Mouse (Mus musculus) C2C12 (cell line): ENCODE measurements around the gene Polr3b. TPM values are rescaled to one million over a fixed set of nuclear protein-coding genes. Genes with fewer than 3 reads are reported as not detected.

Experiments
- H3K27me3 ChIP-seq: one replicate; pipeline ENCODE4 v1.6.1; 2011; ENCODE audit not compliant: control insufficient read depth, insufficient read depth, insufficient read length
- H3K36me3 ChIP-seq: one replicate; pipeline ENCODE4 v1.6.1; 2011; ENCODE audit not compliant: control insufficient read depth, insufficient read depth
- H3K4me3 ChIP-seq: one replicate; pipeline ENCODE4 v1.5.1; 2011; ENCODE audit warnings: mild to moderate bottlenecking, control low read depth; ENCODE audit not compliant: poor library complexity, insufficient read depth, severe bottlenecking
- H3K79me2 ChIP-seq: one replicate; pipeline ENCODE4 v1.6.1; 2011; ENCODE audit not compliant: control insufficient read depth, insufficient read depth
- H3K79me3 ChIP-seq: one replicate; pipeline ENCODE4 v1.6.1; 2011; ENCODE audit warnings: low read depth, control low read depth
- H3ac ChIP-seq: one replicate; pipeline ENCODE3; 2011; ENCODE audit warnings: low read depth; ENCODE audit not compliant: control insufficient read depth, insufficient read length
- CEBPB ChIP-seq: IDR thresholded peaks from one replicate; pipeline ENCODE4 v1.6.1; 2011; ENCODE audit warnings: low read depth, mild to moderate bottlenecking, control low read depth, moderate library complexity
- CTCF ChIP-seq: IDR thresholded peaks from one replicate; pipeline ENCODE4 v1.5.1; 2011; ENCODE audit not compliant: control insufficient read depth, insufficient read depth, insufficient read length
- FOSL1 ChIP-seq: IDR thresholded peaks from one replicate; pipeline ENCODE4 v1.8.0; 2011; ENCODE audit warnings: mild to moderate bottlenecking, low read length; ENCODE audit not compliant: poor library complexity, insufficient read depth, severe bottlenecking
- MAX ChIP-seq: IDR thresholded peaks from one replicate; pipeline ENCODE4 v1.6.1; 2011; ENCODE audit warnings: mild to moderate bottlenecking, control low read depth
- MYOD1 ChIP-seq: IDR thresholded peaks from one replicate; pipeline ENCODE4 v1.6.1; 2011; ENCODE audit warnings: low read depth; ENCODE audit not compliant: control insufficient read depth, insufficient read length
- MYOG ChIP-seq: IDR thresholded peaks from one replicate; pipeline ENCODE4 v1.6.1; 2011; ENCODE audit not compliant: control insufficient read depth, insufficient read length; ENCODE audit errors: extremely low read depth
- USF1 ChIP-seq: IDR thresholded peaks from one replicate; pipeline ENCODE4 v1.6.1; 2011; ENCODE audit warnings: low read depth, mild to moderate bottlenecking, control low read depth, moderate library complexity
- polyA plus RNA-seq: library from polyadenylated mRNA; unstranded; fragments of >200 nt; fragmentation: generic; extraction: Trizol; gene quantifications from one replicate; pipeline ENCODE4 v1.2.1, GENCODE M21; 2012; ENCODE audit warnings: missing spikeins

Polr3b gene
- polyA plus RNA-seq, 1 experiment, result 9.5 TPM

- TF ChIP-seq CTCF, result no peak
- no peak for TF ChIP-seq MYOD1
- TF ChIP-seq FOSL1, result no peak
- TF ChIP-seq CEBPB, result no peak
- TF ChIP-seq USF1, result no peak
- no peak for TF ChIP-seq MAX
- no peak for TF ChIP-seq MYOG
- Histone ChIP-seq H3K79me2 (no peaks in the 10 kb centered on the region), H3ac (no peak overlapping the region), H3K27me3 (no peaks in the 10 kb centered on the region), H3K79me3 (no peaks in the 10 kb centered on the region), H3K36me3 (peaks cover 7% of the 10 kb centered on the region), H3K4me3 (no peak overlapping the region)
Observed at GRCm38 (mm10) chr10:84727760-84728159, 105.7 kb downstream of the Polr3b start.

GRCm38 (mm10) chr10:84730078-84730477 lies 108.0 kb downstream of the Polr3b start:
- no peaks in the 10 kb centered on the region for H3K79me2 ChIP-seq
- no peak overlapping the region for H3K4me3 ChIP-seq
- H3K27me3 ChIP-seq, result peaks cover 5% of the 10 kb centered on the region
- H3ac ChIP-seq, result no peak overlapping the region
- peaks cover 7% of the 10 kb centered on the region for H3K36me3 ChIP-seq
- no peak for TF ChIP-seq MYOG
- TF ChIP-seq USF1, result no peak
- TF ChIP-seq FOSL1, result no peak
- no peak for TF ChIP-seq MAX
- TF ChIP-seq CTCF, result no peak
- no peaks in the 10 kb centered on the region for H3K79me3 ChIP-seq

- Histone ChIP-seq H3ac (no peak overlapping the region), H3K36me3 (peaks cover 5% of the 10 kb centered on the region), H3K27me3 (peaks cover 5% of the 10 kb centered on the region), H3K79me3 (no peaks in the 10 kb centered on the region), H3K4me3 (no peak overlapping the region), H3K79me2 (no peaks in the 10 kb centered on the region)
- TF ChIP-seq FOSL1, result no peak
- TF ChIP-seq CTCF, result no peak
- no peak for TF ChIP-seq MYOD1
- TF ChIP-seq USF1, result no peak
- TF ChIP-seq MYOG, result no peak
- TF ChIP-seq CEBPB, result no peak
Observed at GRCm38 (mm10) chr10:84730956-84731355, 108.9 kb downstream of the Polr3b start.

DNA sequence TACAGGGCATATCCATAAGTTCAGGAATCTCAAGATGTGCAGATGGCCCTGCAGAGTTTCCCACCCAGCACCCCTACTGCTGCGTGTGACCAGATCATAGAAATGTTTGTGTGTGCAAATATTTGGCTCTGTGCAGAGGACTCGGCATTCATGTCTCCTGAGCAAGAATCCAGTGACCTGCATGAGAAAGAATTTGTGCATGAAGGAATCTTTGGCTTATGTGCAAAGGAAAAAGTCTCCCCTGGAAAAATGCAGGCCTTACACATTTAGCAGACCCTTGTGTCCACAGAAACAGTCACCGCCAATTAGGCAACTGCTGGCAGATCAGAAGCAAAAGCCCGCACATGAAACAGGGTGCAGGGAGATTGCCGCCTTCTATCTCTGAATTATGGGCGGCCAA lies 111.4 kb downstream of the Polr3b start:
- no peaks in the 10 kb centered on the region for H3K36me3 ChIP-seq
- no peak for TF ChIP-seq CTCF
- no peak for TF ChIP-seq USF1
- no peak for TF ChIP-seq CEBPB
- no peak for TF ChIP-seq MYOG
- TF ChIP-seq MAX, result no peak
- no peak for TF ChIP-seq MYOD1
- no peak for TF ChIP-seq FOSL1

DNA sequence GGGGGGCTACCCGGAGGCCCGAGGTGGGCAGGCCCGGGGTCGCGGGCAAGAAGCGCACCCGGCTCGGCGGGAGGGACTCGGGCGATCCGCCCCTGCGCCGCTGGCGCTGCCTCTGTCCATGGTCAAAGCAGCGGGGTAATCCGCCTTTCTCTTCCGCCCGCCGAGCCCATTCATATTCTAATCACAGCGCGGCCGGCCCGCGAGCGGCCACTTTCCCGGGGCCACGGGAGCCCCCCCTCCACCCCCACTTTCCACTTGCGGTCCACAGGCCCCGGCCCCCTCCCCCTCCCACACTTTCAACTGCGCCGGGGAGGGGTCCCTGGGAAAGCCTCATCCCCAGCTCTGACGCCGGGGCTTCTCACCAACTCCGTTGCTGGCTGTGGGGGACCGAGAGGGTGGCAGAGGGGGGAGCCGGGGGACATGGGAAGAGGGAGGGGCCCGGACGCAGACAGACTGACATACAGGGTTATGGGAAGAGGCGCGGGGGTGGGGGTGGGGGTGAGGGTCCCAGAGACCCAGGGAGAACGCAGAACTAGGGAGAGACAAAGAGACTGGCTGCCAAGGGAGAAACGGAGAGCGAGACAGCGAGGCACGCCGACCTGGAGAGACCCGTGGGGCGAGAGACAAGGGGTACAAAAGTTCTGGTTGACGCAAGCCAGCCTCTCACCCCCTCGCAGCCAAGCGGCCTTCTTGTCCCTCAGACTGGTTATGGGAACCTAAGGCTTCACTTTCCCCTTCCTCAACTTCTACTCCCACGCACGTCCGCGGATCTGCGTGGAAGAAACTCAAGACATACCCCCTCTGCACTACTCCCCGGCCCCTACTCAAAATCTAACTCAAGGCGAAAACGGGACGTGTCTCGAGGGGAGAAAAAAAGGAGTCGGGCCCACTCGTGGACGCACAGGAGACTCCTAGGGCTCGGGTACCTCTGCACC lies 133.0 kb downstream of the Polr3b start:
- Histone ChIP-seq H3K36me3 (no peaks in the 10 kb centered on the region), H3K79me2 (no peaks in the 10 kb centered on the region), H3ac (no peak overlapping the region), H3K4me3 (no peak overlapping the region), H3K27me3 (peaks cover 60% of the 10 kb centered on the region), H3K79me3 (no peaks in the 10 kb centered on the region)
- TF ChIP-seq MYOD1, result no peak
- TF ChIP-seq FOSL1, result no peak
- no peak for TF ChIP-seq USF1
- TF ChIP-seq MYOG, result no peak
- no peak for TF ChIP-seq CTCF
- no peak for TF ChIP-seq MAX
- TF ChIP-seq CEBPB, result no peak

More for the DNA sequence above, 111.4 kb downstream of the Polr3b start:
- H3K4me3 ChIP-seq, result no peak overlapping the region
- peaks cover 5% of the 10 kb centered on the region for H3K27me3 ChIP-seq
- H3K79me3 ChIP-seq, result no peaks in the 10 kb centered on the region
- no peak overlapping the region for H3ac ChIP-seq
- H3K79me2 ChIP-seq, result no peaks in the 10 kb centered on the region

DNA sequence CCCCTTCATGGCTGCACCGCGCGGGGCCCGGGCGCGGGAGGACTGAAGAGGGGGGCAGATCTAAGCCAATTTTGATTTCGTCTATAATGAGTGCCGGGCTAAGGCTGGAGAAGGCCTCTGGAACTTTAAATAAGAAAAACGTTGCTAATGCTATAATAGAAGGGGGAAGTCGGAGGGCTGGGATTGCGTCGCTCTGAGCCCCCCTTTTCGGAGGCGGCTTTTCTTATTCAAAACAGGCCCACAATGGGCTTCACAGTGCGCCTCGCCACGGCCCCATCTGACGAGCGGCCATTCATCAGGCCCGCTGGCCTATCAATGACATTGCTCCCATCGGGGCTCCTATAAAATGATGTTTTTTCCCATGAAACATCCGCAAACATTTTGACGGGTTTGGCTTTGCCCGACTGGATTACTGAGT lies 133.7 kb downstream of the Polr3b start, which contains the start of gene Rfx4:
Gene Rfx4, plus strand, starts transcription at position 277 of the 418 bp plus-strand sequence.
- H3K27me3 ChIP-seq, result peaks cover 66% of the 10 kb centered on the region

More for the DNA sequence above, 133.7 kb downstream of the Polr3b start, which contains the start of gene Rfx4:
- Histone ChIP-seq H3K79me3 (no peaks in the 10 kb centered on the region), H3ac (no peak within 1 kb of the TSS), H3K4me3 (no peak within 1 kb of the TSS), H3K79me2 (no peaks in the 10 kb centered on the region), H3K36me3 (no peaks in the 10 kb centered on the region)
- TF ChIP-seq CTCF, result no peak
- no peak for TF ChIP-seq MYOD1
- TF ChIP-seq MAX, result no peak
- TF ChIP-seq MYOG, result no peak
- TF ChIP-seq USF1, result no peak
- TF ChIP-seq CEBPB, result no peak
- TF ChIP-seq FOSL1, result no peak
